Mouse (Mus musculus) liver, embryonic 14 days (tissue): Measurements from ENCODE around the gene Ugt1a5. TPM values are rescaled to one million over a fixed set of nuclear protein-coding genes. Genes with fewer than 3 reads are reported as not detected.

Experiments
- polyA plus RNA-seq: library from polyadenylated mRNA; depleted of rRNA; stranded (reverse); fragments of >200 nt; gene quantifications from 2 replicates; pipeline ENCODE4 v1.2.3, GENCODE M21; 2012; rRNA removed

The Ugt1a5 gene
- 0.03 and 0.08 TPM in 2 replicates for polyA plus RNA-seq

DNA sequence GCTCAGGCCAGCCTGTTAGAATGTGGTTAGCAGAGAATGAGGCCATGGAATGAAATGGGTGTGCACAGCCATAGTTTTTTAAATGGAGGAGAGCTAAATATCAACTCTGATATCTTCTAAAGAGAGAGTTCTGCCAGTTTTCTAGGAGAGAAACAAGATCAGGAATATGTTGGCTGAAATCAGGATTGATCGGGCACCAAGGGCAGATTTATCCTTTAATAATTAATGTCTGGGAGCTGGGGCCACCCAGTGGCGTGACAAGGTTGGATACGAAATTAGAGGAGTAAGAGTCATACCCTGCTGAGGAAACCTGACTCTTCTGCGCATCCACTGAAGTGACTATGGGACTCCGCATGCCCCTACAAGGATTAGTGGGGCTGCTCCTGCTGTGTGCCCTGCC is at the start of gene Ugt1a5:
Ugt1a5 (plus strand) TSS at position 302 of the 400 bp plus-strand sequence.

GRCm38 (mm10) chr1:88134457-88135011 is 31.3 kb upstream of the Ugt1a5 start, which contains the start of gene Ugt1a6a:
Ugt1a6a (plus strand) TSS chr1:88134809.

GRCm38 (mm10) chr1:88200456-88200855 is 34.6 kb downstream of the Ugt1a5 start, which contains the start of gene Ugt1a2:
Ugt1a2 (plus strand) TSS chr1:88200601.

GRCm38 (mm10) chr1:88205294-88205922 is 39.6 kb downstream of the Ugt1a5 start, which contains the start of gene Dnajb3:
Dnajb3 (minus strand) TSS chr1:88205782.

DNA sequence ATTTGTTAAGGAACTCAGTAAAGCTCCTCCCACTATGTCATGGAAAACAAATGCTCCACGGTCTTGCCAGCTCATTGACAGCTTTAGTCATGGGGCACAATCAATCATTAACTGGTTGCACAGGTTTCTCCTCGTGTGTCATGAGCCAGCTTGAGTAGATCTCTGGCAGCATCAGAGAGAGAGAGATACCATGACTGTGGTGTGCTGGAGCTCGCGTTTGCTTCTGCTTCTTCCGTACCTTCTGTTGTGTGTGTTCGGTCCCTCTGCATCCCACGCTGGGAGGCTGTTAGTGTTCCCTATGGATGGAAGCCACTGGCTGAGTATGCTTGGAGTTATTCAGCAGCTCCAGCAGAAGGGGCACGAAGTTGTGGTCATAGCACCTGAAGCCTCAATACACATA is 46.0 kb downstream of the Ugt1a5 start, which contains the start of gene Ugt1a1:
Ugt1a1 (plus strand) TSS at position 148 of the 400 bp plus-strand sequence.

DNA sequence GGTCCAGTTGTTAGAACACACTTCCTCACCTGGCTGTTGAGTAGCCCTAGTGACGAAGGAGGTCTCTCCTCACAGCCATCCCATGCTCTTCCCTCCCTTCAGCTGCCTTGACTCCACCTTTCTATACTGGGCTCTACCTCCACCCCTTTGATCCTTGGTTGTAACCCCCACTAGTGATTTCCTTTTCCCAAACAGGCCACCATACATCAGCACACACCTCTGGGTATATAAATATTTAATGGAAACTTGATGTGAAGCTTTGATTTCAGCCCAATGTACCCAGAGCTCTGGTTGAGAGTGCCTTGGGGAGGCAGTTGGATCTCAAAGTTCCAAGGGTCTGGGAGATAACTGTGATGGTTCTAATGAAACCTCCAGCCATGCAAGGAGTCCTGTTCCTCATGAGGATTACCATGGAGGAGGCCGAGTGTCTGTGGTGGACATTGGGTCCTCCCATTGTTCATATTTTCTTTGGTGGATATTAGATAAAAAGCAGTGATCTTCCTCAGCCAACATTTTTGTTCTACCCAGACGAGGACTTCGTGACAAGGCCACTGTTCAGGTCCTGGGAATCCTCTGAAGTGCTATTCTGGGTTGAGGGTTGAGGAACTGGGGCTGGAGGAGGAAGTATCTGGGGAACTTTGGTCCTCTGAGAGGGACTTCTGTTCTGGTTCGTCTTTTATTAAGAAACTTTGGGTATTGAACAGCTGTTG is 61.0 kb downstream of the Ugt1a5 start, which contains the start of gene Mroh2a:
Mroh2a (plus strand) TSS at position 317 of the 710 bp plus-strand sequence.

Other genes with a start within 250 kb of the Ugt1a5 start
- 4.8 and 5.0 TPM in 2 replicates for gene Usp40, start 157.5 kb upstream of the Ugt1a5 start, polyA plus RNA-seq
- not detected in 2 replicates for gene Ugt1a10, start 110.6 kb upstream of the Ugt1a5 start, polyA plus RNA-seq
- gene Ugt1a9, start 95.2 kb upstream of the Ugt1a5 start, polyA plus RNA-seq = 0.08 and 0.17 TPM in 2 replicates
- gene Ugt1a8, start 78.2 kb upstream of the Ugt1a5 start, polyA plus RNA-seq = not detected in 2 replicates
- gene Ugt1a7c, start 71.0 kb upstream of the Ugt1a5 start, polyA plus RNA-seq = 1.3 and 1.7 TPM in 2 replicates
- gene Ugt1a6b, start 62.8 kb upstream of the Ugt1a5 start, polyA plus RNA-seq = 2.9 and 3.5 TPM in 2 replicates
- gene Ugt1a6a, start 31.2 kb upstream of the Ugt1a5 start, polyA plus RNA-seq = 3.2 and 4.1 TPM in 2 replicates
- 0.01 TPM in 1 of 2 replicates, not detected in the other for gene Ugt1a2, start 34.6 kb downstream of the Ugt1a5 start, polyA plus RNA-seq
- 5.6 and 7.1 TPM in 2 replicates for gene Dnajb3, start 39.8 kb downstream of the Ugt1a5 start, polyA plus RNA-seq
- gene Ugt1a1, start 45.9 kb downstream of the Ugt1a5 start, polyA plus RNA-seq = 0.18 and 0.36 TPM in 2 replicates
- gene Mroh2a, start 61.0 kb downstream of the Ugt1a5 start, polyA plus RNA-seq = 0.02 and 0.03 TPM in 2 replicates
- 53.8 and 67.7 TPM in 2 replicates for gene Hjurp, start 111.6 kb downstream of the Ugt1a5 start, polyA plus RNA-seq
- not detected in 2 replicates for gene Trpm8, start 111.6 kb downstream of the Ugt1a5 start, polyA plus RNA-seq
- 173 and 191 TPM in 2 replicates for gene Spp2, start 240.9 kb downstream of the Ugt1a5 start, polyA plus RNA-seq